Mouse (Mus musculus) embryo, embryonic 11 days (tissue): Measurements from ENCODE around the gene Rptn.

Experiments used
- DNase-seq: peaks from one replicate; pipeline ENCODE4 v3.0.0-alpha.2; 2015

Rptn gene

DNA sequence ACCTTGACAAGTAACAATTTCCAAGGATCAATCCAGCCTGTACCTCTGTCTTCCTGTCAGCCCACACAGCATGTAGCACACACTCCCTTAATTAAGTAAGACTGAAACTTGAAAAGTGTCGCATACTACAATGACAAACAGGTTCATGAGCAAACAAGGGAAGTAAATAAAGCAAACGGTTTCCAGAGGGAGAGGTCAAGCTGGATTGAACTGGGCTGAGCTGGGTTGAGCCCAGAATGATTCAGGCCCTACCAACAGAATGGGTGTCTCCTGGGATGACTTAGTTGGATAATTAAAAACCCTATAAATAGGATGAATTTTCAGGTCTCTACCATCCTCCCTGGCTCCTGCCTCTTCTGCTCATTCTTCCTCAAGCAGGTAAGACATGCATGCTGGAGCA lies at the start of gene Rptn:
TSS of gene Rptn (plus strand) at position 334 of the 400 bp plus-strand sequence.
- DNase-seq, result no peak

DNA sequence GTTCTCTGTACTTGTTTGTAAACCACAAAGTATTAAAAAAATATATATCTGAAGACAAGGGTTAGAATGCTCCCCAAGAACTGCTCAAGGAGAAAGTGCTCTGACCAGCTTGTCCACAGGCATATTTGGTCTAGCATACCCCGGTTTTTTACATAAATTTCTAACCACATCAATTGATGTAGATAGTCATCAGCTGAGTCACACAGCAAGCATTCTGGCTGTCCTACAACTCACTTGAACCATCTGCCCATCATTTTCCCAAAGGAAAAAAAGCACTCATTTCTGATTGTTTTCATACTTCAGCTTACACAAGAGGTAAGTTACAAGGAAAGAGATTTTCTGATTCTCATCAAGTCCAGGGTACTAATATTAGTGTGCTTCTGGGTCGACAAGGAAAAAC lies 46.6 kb upstream of the Rptn start:
- DNase-seq, result no peak

DNA sequence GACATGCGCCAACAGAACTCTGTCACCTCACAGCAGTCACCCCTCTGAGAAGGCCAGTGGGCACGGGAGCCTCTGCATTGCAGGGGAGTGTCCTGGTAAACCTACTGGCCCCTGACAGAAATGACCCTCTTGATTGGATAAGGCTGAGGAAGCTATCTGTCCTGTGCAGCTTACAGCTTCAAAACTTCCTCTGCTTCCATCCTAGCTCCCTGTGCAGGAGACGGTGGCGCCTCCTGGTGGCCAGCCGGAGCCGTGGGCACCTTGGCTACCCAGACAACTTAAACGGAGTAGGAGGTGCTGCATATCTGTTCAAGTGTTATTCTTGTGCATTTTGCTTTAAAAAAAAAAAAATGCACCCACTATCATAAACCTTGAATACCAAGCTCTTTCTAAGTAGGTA lies 33.5 kb upstream of the Rptn start:
- DNase-seq, result peak; percentile 60

DNA sequence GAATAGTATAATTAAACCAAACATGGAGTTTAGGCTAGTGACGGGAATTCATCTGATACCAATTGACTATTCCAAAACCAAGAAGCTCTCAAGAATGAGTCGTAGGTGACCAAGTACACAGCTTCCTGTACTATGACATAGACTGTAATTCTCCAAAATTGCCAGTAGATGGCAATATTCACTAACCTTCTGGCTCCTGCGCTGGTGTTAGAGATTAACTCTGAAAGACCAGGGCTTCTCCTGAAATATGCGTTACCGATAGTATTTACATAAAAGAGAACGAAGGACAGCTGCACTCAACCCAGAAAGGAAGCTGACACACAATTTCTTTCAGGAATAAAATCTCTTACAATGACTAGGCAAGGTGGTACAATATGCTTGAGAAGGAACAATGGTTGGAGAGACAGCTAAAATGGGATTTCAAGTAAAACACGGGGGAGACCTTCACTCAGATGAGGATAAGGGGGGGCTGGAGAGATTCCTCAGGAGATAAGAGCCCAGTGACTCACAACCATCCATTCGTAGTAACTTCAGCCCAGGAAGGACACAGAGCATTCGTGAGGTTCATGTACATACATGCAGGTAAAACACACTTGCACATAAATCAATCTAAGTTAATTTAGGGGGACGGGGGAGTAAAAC lies 31.4 kb upstream of the Rptn start:
- DNase-seq, result peak; percentile 76

DNA sequence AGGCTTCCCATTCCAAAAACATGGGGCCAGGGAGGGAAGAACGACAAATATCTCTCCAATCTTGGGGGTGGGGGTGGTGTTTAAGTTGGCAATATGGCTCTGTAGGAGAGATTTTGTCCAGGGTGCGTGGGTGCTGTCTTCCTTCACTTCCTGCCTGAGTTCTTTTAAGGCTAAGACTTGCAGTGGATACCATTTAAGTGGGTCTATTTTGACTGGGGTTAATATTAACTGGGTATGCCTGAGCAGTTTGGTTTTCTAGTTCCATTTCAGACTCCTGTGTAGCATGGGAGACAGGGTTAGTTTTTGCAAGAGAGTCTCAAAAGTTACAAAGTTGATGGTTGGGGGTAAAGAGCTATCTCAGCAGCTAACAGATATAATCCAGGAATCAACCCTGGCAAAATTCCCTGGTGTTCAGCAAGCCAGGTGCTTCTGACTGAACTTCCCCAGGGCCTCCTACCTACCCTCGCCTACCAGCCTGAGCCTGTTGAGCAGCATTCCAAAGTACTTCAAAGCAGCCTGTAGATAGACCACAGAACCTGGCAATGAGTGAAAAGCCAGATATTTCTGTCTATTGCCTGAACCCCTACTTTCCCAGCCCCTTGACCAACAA lies 26.4 kb upstream of the Rptn start:
- DNase-seq, result no peak

DNA sequence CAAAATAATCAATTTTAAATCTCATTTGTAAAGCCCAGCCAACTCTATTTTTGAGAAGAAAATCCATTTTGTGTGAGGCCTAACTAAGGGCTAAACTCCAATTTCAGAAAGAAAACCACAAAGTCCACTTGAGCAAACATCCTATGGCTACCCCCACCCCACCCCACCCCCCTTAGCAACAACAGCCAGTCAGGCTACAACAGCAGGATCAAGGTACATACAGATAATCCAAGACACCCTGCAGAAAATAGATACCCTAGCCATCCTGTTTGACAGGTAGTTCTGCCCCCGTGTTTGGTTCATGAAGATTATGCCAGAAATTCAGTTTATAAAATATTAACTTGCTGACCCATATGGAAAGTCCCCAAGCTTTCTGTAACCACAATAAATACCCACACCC lies 25.3 kb upstream of the Rptn start:
- DNase-seq, result no peak

DNA sequence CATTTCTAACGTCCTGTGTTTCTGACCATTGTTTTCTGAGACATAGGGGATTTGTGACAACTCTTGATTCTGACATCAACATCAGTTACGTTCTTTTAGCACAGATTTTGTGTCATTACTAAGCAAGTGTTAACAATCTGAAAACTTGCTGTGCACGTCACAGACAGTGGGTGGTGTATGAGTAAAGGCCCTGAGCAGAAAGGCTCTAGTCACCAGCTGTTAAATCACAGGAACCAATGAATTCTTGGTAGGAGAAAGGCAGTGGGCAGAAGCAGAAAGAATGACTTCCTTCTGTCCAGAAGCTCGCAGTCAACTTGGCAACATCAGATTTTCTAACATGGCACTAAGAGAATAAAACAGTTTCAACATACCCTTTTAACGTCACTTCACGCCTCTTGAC lies 20.1 kb upstream of the Rptn start:
- no peak for DNase-seq

DNA sequence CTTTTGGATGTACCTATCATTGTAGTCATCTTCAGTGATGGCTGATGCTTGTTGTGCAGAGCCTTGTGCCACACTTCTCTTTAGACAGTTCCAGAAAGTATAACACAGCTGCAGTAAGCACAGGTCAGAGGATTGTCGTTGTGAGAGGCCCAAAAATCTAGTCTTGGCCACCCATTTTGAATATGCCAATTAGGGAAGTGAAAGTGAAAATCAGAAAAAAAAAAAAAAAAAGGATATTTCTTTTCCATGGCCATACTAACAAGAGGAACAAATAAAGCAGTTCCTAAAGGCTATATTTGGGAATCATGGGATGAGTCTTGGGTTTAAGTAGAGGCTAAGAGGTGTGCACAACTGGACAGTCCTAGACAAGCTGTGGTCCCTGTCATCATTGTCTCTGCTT lies 18.3 kb upstream of the Rptn start:
- DNase-seq, result no peak

DNA sequence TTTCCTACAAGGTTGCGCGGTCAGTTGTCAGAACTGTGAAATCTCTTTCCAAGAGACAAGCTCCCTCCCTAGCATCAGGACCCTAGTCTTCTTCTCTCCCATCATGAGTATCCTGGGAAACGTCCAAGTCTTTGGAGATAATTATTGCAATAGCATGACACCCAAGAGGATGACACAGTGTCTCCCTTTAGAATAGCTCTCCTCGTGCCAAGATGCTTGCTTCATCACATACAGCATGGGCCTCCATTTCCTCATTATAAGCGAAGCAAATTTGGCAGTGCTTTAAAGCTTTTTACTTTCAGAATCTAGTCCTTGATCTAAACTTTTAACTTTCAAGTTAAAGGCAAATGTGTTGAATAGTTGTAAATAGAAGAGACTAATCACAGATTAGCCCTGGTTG lies 17.9 kb upstream of the Rptn start:
- no peak for DNase-seq

DNA sequence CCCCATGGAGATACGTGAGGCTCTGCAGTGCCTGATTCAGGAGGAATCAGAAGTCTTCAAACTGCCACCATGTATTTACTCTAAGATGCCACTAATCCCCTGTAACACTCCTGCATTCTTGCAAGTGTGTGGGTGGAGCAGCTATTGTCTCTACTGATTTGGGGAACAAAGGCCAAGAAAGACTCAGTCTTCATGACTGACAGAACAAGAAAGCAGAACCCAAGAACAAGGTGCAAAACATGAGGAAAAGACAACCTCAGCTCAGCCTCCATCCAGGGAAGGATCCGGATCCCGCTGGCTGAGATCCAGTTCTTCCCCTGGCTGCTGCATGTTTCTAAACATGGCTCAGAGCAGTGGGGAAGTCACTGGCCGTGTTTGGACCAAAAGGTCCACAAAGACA lies 15.4 kb upstream of the Rptn start:
- DNase-seq, result no peak

DNA sequence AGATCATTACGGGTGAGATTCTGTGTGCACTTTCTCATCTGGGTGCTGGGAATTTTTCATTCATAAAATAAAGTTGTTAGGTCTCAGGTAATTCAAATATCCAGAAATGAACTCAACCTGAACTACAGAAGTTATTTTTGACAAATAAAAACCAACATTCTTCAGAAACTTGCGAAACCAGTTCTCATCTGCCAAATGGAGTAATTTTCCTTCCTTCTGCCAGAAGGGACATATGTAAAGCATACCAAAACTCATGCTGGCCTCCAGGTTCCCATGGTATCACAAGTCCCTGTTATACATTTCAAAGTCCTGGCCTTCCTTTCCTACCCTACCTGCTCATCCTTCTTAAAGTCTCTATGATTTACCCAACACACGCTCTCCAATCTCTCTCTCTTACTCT lies 10.4 kb downstream of the Rptn start:
- no peak for DNase-seq

DNA sequence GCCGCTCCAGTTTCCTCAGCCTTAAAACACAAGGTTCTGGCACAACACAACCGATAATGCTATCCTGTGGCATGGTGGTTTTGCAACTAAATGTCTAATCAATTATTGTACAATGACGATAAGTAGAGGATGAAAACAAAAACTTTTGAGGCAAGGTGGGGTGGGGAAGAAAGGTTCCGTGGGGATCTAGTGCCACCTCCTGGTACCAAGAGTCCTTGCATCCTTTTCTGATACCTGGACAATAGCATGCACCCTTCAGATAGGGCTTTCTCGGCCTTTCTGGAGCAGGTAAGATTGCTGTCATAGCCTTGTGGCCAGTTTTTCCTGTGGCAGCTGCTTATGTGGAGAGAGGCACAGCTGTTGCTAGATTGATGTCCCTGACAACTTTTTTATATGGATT lies 13.5 kb downstream of the Rptn start:
- DNase-seq, result peak; percentile 33

DNA sequence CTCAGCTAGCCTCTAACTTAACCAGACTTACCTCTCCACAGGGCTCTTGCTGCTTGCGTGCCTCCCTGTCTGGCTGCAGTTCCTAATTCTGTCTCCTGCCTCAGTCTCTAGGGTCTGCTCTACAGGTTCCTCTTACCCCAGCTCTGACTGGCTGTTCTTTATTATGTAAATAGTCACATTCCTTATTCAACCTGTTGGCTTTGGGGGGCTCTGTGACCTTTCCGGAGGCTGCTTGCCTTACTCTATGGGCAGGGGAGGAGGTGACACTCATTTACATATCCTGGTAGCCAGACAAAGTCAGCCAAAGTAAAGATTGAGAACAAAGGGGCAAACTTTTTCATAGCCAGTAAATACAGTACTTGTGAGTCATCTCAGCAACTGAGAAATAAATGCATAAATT lies 18.4 kb downstream of the Rptn start:
- DNase-seq, result no peak

DNA sequence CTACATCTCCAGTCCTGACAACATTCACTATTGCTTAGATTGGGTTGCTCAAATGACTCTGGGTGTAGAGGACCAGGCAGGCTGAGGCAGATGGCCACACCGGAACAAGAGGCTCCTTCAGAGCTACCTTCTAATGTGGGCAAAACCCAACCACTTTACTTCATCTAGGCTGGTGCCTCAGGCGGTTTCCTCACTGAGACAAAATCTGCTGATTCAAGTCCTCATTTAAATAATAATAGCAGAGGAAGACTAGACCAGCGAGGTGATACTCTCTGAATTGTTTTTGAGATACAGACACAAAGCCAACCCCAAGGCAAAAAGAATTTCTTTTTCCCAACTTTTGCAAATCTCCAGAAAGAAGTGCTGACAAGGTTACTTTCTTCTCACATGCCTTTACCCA lies 38.2 kb downstream of the Rptn start:
- DNase-seq, result no peak

DNA sequence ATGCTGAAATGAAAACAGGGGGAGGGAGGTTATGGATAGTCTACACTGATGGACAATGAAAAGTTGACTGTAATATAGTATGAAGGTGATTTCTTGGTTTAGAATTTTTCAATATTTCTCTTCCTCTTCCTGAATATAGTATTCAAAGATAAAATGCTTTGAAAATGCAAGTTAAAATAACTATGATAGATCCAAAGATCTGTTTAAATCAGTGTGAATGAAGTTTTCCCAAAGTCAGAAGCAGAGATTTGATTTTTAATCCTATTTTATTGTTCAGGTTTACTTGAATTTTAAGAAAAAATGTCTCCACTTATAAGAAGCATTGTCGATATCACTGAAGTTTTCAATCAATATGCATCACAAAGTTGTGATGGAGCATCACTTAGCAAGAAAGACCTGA lies 48.5 kb downstream of the Rptn start, which contains the start of gene Tchh:
TSS of gene Tchh (plus strand) at position 301 of the 400 bp plus-strand sequence.
- DNase-seq, result no peak

DNA sequence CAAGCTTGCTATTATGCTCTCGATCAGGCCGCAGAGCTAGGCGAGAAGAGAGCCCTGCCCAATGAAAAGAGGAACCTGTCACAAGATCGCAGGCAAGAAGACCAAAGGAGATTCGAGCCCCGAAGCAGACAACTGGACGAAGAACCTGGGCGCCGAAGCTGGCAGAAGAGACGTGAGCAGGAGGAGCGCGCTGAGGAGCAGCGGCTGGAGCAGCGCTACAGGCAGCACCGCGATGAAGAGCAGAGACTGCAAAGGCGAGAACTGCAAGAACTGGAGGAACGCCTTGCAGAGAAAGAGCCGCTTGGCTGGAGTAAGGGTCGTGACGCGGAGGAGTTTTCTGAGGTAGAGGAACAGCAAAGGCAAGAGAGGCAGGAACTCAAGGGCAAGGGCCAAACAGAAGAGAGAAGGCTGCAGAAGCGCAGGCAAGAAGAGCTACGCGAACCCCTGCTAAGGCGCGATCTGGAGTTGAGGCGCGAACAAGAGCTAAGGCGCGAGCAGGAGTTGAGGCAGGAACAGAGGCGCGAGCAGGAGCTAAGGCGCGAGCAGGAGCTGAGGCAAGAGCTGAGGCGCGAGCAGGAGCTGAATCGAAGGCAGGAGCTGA lies 50.1 kb downstream of the Rptn start:
- peak; percentile 67 for DNase-seq

DNA sequence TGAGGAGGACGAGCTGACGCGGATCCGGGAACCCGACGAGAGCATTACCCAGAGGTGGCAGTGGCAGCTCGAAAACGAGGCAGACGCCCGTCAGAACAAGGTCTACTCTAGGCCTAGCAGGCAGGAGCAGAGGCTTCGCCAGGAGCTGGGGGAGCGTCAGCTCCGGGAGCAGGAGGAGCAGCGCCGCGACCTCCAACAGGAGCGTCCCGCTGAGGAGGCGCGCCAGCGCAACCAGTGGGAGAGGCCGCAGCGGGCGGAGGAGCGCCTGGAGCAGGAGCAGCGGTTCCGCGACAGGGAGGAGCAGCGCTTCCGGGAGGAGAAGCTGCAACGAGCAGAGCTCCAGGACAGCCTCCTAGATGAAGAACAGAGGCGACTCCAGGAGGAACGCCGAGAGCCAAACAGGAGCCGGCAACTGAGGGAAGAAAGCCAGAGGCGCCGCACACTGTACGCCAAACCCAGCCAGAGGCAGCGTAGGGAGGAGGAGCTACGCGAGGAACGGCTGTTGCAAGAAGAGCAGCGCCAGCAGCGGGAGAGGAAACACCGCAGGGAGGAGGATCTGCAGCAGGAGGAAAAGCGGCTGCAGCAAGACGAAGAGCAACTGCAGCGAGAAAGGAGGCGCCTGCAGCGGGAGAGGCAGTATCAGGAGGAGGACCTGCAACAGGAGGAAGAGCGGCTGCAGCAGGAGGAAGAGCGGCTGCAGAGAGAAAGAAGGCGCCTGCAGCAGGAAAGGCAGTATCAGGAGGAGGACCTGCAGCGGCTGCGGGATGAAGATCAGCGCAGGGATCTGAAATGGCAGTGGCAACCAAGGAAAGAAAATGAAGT lies 51.1 kb downstream of the Rptn start:
- peak; percentile 88 for DNase-seq

DNA sequence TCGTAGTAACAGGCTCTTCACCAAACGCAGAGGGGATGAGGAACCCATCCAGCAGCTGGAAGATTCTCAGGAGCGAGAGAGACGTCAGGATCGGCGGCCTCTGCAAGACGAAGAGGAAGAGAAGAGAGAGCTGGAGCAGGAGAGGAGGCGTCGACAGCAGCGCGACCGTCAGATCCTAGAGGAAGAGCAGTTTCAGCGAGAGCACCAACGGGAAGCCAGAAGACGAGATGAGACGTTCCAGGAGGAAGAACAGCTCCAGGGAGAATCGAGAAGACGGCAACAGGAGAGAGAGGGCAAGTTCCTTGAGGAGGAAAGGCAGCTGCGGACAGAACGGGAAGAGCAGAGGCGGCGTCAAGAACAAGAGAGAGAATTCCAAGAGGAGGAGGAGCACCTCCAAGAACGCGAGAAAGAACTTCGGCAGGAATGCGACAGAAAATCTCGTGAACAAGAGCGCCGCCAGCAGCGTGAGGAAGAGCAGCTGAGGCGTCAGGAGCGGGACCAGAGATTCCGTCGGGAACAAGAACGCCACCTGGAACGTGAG lies 51.7 kb downstream of the Rptn start:
- peak; percentile 58 for DNase-seq

DNA sequence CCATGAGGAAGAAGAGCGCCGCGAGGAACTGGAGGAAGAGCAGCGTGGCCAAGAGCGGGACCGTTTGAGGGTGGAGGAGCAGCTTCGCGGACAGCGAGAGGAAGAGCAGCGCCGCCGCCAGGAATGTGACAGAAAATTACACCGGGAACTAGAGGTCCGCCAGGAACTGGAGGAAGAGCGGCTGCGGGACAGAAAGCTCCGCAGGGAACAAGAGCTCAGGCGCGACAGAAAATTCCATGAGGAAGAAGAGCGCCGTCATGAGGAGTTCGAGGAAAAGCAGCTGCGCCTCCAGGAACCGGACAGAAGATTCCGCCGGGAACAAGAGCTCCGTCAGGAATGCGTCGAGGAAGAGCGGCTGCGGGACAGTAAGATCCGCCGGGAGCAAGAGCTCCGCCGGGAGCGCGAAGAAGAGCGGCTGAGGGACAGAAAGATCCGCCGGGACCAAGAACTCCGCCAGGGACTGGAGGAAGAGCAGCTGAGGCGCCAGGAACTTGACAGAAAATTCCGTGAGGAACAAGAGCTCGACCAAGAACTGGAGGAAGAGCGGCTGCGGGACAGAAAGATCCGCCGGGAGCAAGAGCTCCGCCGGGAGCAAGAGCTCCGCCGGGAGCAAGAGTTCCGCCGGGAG lies 52.7 kb downstream of the Rptn start:
- peak; percentile 77 for DNase-seq

DNA sequence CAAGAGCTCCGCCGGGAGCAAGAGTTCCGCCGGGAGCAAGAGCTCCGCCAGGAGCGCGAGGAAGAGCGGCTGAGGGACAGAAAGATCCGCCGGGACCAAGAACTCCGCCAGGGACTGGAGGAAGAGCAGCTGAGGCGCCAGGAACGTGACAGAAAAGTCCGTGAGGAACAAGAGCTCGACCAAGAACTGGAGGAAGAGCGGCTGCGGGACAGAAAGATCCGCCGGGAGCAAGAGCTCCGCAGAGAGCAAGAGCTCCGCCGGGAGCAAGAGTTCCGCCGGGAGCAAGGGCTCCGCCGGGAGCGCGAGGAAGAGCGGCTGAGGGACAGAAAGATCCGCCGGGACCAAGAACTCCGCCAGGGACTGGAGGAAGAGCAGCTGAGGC lies 53.2 kb downstream of the Rptn start:
- DNase-seq, result peak; percentile 19

DNA sequence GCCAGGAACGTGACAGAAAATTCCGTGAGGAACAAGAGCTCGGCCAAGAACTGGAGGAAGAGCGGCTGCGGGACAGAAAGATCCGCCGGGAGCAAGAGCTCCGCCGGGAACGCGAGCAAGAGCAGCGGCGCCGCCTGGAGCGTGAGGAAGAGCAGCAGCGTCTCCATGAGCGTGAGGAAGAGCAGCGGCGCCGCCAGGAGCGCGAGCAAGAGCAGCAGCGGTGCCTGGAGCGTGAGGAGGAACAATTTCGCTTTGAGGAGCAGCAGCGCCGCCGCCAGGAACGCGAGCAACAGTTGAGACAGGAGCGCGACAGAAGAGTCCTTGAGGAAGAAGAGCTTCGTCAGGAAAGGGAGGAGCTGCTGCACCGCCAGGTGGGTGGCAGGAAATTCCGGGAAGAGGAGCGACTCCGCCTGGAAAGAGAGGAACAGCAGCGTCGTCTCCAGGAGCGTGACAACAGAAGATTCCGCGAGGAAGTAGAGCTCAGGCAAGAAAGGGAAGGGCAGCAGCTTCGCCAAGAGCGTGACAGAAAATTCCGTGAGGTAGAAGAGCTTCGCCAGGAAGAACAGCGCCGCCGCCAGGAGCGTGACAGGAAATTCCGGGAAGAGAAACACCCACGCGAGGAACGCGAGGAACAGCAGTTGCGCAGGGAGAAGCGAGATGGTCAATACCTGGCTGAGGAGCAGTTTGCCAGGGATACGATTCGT lies 53.8 kb downstream of the Rptn start:
- DNase-seq, result peak; percentile 83
